8 mouse cellular contexts compared by ENCODE assay signal in the genomic region with DNA sequence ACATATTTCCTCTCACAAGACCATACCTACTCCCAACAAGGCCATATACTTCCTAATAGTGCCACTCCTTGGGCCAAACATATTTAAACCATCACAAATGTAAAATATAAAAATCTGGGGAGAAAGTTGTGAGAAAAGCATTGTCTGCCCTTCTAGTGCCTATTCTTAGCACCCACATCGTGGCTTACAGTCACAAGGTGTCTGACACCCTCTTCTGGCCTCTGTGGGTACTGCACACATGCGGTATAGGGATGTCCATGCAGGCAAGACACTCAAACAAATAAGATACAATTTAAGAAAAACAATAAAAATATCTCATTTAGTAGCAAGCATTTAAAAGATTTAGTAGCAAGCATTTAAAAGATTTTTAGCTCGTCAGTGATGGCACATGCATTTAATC. TPM values are rescaled to one million over a fixed set of nuclear protein-coding genes. Genes with fewer than 3 reads are reported as not detected.
DNase-seq lines count a peak whose midpoint lies in the region; ATAC-seq and TF ChIP-seq lines count a peak whose summit lies in the region.

No protein-coding gene starts in this region.

- no peak overlapping the region for H3K4me3 ChIP-seq in MEL (ENCODE audit: control insufficient read depth in 1 of 2, insufficient read depth in 1 of 2, low read depth in 2 of 2, low read length in 2 of 2)
- no peak overlapping the region for H3K4me3 ChIP-seq in limb, embryonic 11.5 days (ENCODE audit: low read depth, low read length)
- H3K4me3 ChIP-seq in neural tube, embryonic 14.5 days (ENCODE audit: low read depth, low read length), result no peak overlapping the region

- H3K27me3 ChIP-seq in MEL (ENCODE audit: control insufficient read depth in 1 of 2, insufficient read depth in 2 of 2, low read length in 2 of 2), result no peaks in the 10 kb centered on the region
- H3K27me3 ChIP-seq in limb, embryonic 11.5 days (ENCODE audit: control insufficient read depth, insufficient read depth, low read length), result no peaks in the 10 kb centered on the region
- H3K27me3 ChIP-seq in neural tube, embryonic 14.5 days (ENCODE audit: control insufficient read depth, insufficient read depth, low read length), result no peaks in the 10 kb centered on the region

- 58% methylated on average over 3 of the region's 3 CpGs for WGBS in limb, embryonic 11.5 days
- WGBS in neural tube, embryonic 14.5 days, result 55% methylated on average over 3 of the region's 3 CpGs

- peaks cover 1% of the 10 kb centered on the region; the same call in 1 of the 2 replicates for H3K79me2 ChIP-seq in MEL (ENCODE audit: control insufficient read depth, insufficient read depth, low read length, poor library complexity)

- peaks cover 6 to 24% of the 10 kb centered on the region in 2 experiments for H3K36me3 ChIP-seq in MEL (ENCODE audit: control insufficient read depth in 1 of 2, insufficient read depth in 2 of 2, low read length in 2 of 2)
- H3K36me3 ChIP-seq in limb, embryonic 11.5 days (ENCODE audit: control insufficient read depth, insufficient read depth, low read length), result peaks cover 10% of the 10 kb centered on the region
- peaks cover 26% of the 10 kb centered on the region for H3K36me3 ChIP-seq in neural tube, embryonic 14.5 days (ENCODE audit: control insufficient read depth, insufficient read depth, low read length)

- no peak for TF ChIP-seq POLR2A in MEL (IDR thresholded peaks at IDR 0.05; ENCODE audit: control insufficient read depth in 1 of 2, insufficient read depth in 1 of 2, low read depth in 1 of 2, low read length in 2 of 2, poor library complexity in 1 of 2)

- peak; percentile 66; the same call in 1 of the 2 replicates for ATAC-seq in frontal cortex, adult (ENCODE audit: low TSS enrichment)
- peak; percentile 88 for ATAC-seq in inflammation-experienced regulatory T-cells, adult 6 months
- no peak for ATAC-seq in limb, embryonic 11.5 days (ENCODE audit: insufficient number of reproducible peaks, low FRiP score, low TSS enrichment, low read depth)
- ATAC-seq in neural tube, embryonic 14.5 days (ENCODE audit: low read depth), result peak; percentile 54; the same call in 1 of the 2 replicates

- peak; percentile 74 to 85 (median 81) for TF ChIP-seq CTCF in MEL (IDR thresholded peaks at IDR 0.05 in 2 of 3, conservative IDR thresholded peaks at IDR 0.05 in 1 of 3; ENCODE audit: control insufficient read depth in 1 of 3, insufficient read depth in 1 of 3, low read depth in 2 of 3, low read length in 3 of 3, poor library complexity in 1 of 3, severe bottlenecking in 1 of 3)

- H3K4me1 ChIP-seq in MEL (ENCODE audit: control insufficient read depth in 1 of 2, insufficient read depth in 2 of 2, low read length in 2 of 2), result no peaks in the 10 kb centered on the region
- H3K4me1 ChIP-seq in limb, embryonic 11.5 days (ENCODE audit: control insufficient read depth, insufficient read depth, low read length), result no peaks in the 10 kb centered on the region
- no peaks in the 10 kb centered on the region for H3K4me1 ChIP-seq in neural tube, embryonic 14.5 days (ENCODE audit: control insufficient read depth, insufficient read depth, low read length)

- H3K27ac ChIP-seq in MEL (ENCODE audit: control insufficient read depth, low read depth, low read length), result no peak overlapping the region
- H3K27ac ChIP-seq in limb, embryonic 11.5 days (replicated peaks; ENCODE audit: low read depth, low read length), result no peak overlapping the region
- H3K27ac ChIP-seq in neural tube, embryonic 14.5 days (ENCODE audit: low read depth, low read length), result no peak overlapping the region

- no peaks in the 10 kb centered on the region for H3K9me3 ChIP-seq in MEL (replicated peaks; ENCODE audit: insufficient read depth, low read length)
- H3K9me3 ChIP-seq in limb, embryonic 11.5 days (ENCODE audit: control insufficient read depth, low read length), result no peaks in the 10 kb centered on the region
- H3K9me3 ChIP-seq in neural tube, embryonic 14.5 days (ENCODE audit: control insufficient read depth, low read length), result no peaks in the 10 kb centered on the region

- TF ChIP-seq RAD21 in MEL (IDR thresholded peaks at IDR 0.05; ENCODE audit: low read depth, low read length), result peak; percentile 86

- no peak for TF ChIP-seq EP300 in MEL (IDR thresholded peaks at IDR 0.05; ENCODE audit: low read depth in 1 of 2, low read length in 2 of 2)

- no peak overlapping the region for H3K4me2 ChIP-seq in limb, embryonic 11.5 days (ENCODE audit: low read depth, severe bottlenecking)
- H3K4me2 ChIP-seq in neural tube, embryonic 14.5 days (ENCODE audit: low read depth, low read length), result no peak overlapping the region

- H3K9ac ChIP-seq in MEL (ENCODE audit: control insufficient read depth, low read depth, low read length, poor library complexity, severe bottlenecking), result no peak overlapping the region
- H3K9ac ChIP-seq in limb, embryonic 11.5 days (ENCODE audit: low read length), result no peak overlapping the region
- H3K9ac ChIP-seq in neural tube, embryonic 14.5 days (replicated peaks; ENCODE audit: low read depth, low read length), result no peak overlapping the region

- peak; percentile 34 for DNase-seq in 3134 (ENCODE audit: extremely low read depth, insufficient read length, low spot score)
- DNase-seq in MEL (ENCODE audit: low read depth, low spot score), result peak; percentile 83
- DNase-seq in cerebellum, adult 11 months, result peak; percentile 45
- peak; percentile 85 for DNase-seq in limb, embryonic 11.5 days (ENCODE audit: low spot score)
- peak; percentile 49 to 60 for DNase-seq in thymus, adult 18-20 months

TF ChIP-seq in MEL, 35 proteins besides CTCF, POLR2A, EP300 and RAD21:
- TF ChIP-seq ZC3H11A (IDR thresholded peaks at IDR 0.05; ENCODE audit: low read depth, low read length) (peak; percentile 73), MYC (IDR thresholded peaks at IDR 0.05; ENCODE audit: low read depth, low read length) (no peak), GABPA (IDR thresholded peaks at IDR 0.05; ENCODE audit: low read depth, low read length) (no peak), POLR2AphosphoS5 (IDR thresholded peaks at IDR 0.05; ENCODE audit: borderline replicate concordance, low read depth, low read length) (no peak), MAX (IDR thresholded peaks at IDR 0.05; ENCODE audit: low read length) (no peak), E2F4 (IDR thresholded peaks at IDR 0.05; ENCODE audit: borderline replicate concordance, low read depth, low read length) (no peak), MEF2A (IDR thresholded peaks at IDR 0.05; ENCODE audit: extremely low read depth, insufficient replicate concordance, low read depth, low read length, poor library complexity, severe bottlenecking) (no peak), HCFC1 (IDR thresholded peaks at IDR 0.05; ENCODE audit: low read depth, low read length) (no peak), NRF1 (IDR thresholded peaks at IDR 0.05; ENCODE audit: insufficient read depth, low read depth, low read length, poor library complexity, severe bottlenecking) (no peak), ZNF384 (IDR thresholded peaks at IDR 0.05; ENCODE audit: low read depth, low read length) (0 out of 2 replicates have a peak, but pooled peaks have one; percentile 25), SMC3 (IDR thresholded peaks at IDR 0.05; ENCODE audit: low read depth, low read length) (peak; percentile 89), TAL1 (IDR thresholded peaks at IDR 0.05; ENCODE audit: low read length) (no peak), MXI1 (IDR thresholded peaks at IDR 0.05; ENCODE audit: low read depth, low read length) (0 out of 2 replicates have a peak, but pooled peaks have one; percentile 28), USF1 (IDR thresholded peaks at IDR 0.05; ENCODE audit: low read depth, low read length) (no peak), POLR2AphosphoS2 (IDR thresholded peaks at IDR 0.05; ENCODE audit: low read length) (no peak), USF2 (IDR thresholded peaks at IDR 0.05; ENCODE audit: borderline replicate concordance in 1 of 2, insufficient read depth in 1 of 2, low read depth in 1 of 2, low read length in 2 of 2) (no peak), JUND (IDR thresholded peaks at IDR 0.05; ENCODE audit: low read depth, low read length) (no peak), GATA1 (IDR thresholded peaks at IDR 0.05; ENCODE audit: low read depth, low read length) (no peak), NELFE (IDR thresholded peaks at IDR 0.05; ENCODE audit: low read depth, low read length) (no peak), RCOR1 (IDR thresholded peaks at IDR 0.05; ENCODE audit: low read depth, low read length) (no peak), BHLHE40 (IDR thresholded peaks at IDR 0.05; ENCODE audit: borderline replicate concordance, low read depth, low read length) (no peak)
TF ChIP-seq in MEL: peak in this region for 4.

RNA-seq across cellular contexts. Expression of gene Itgb1, which starts 23.8 kb away (rescaled TPM):
- 73.7 and 76.7 TPM in 2 replicates for total RNA-seq in MEL (2012; rRNA removed)
- 100 to 1,000 TPM; 114 to 189 TPM for polyA plus RNA-seq in MEL (2012; ENCODE audit: insufficient read depth in 1 of 2, insufficient read length in 2 of 2, low read depth in 1 of 2, low replicate concordance in 2 of 2, missing spikeins in 1 of 2)
- 100 to 1,000 TPM; 160 to 315 (median 162) TPM for polyA plus RNA-seq in inflammation-experienced regulatory T-cells, adult 6 months (2017; shearing (Covaris generic))
- polyA plus RNA-seq in limb, embryonic 11.5 days (2014; fragmentation: Nextera tagmentation; extraction: Ambion mirVana), result 186 and 198 TPM in 2 replicates
- 69.9 and 128 TPM in 2 replicates for polyA plus RNA-seq in neural tube, embryonic 14.5 days (2014; fragmentation: Nextera tagmentation; extraction: Ambion mirVana)

Comparison
In these comparisons a context has a peak if more than half of its experiments do, and no peak if none do; other contexts are left out.
1. DNase-seq: peak in every context shown above with its lines; median percentile 85 in limb, embryonic 11.5 days; 83 in MEL; 54 in thymus, adult 18-20 months; 45 in cerebellum, adult 11 months; 34 in 3134.